Mouse (Mus musculus) C2C12 (cell line): ENCODE results near the gene Gm20388.

Experiments
- CTCF ChIP-seq: IDR thresholded peaks from one replicate; pipeline ENCODE4 v1.5.1; 2011; ENCODE audit not compliant: control insufficient read depth, insufficient read depth, insufficient read length
- MAX ChIP-seq: IDR thresholded peaks from one replicate; pipeline ENCODE4 v1.6.1; 2011; ENCODE audit warnings: mild to moderate bottlenecking, control low read depth
- USF1 ChIP-seq: IDR thresholded peaks from one replicate; pipeline ENCODE4 v1.6.1; 2011; ENCODE audit warnings: low read depth, mild to moderate bottlenecking, control low read depth, moderate library complexity

- TF ChIP-seq USF1 (no peak), MAX (no peak), CTCF (no peak)
Observed at GRCm38 (mm10) chr8:123929026-123929425, 4018.4 kb downstream of the Gm20388 start.
